Mouse (Mus musculus): ENCODE measurements at regions not wholly inside any gene's neighbourhood (a gene's known extent, or its start where the extent isn't known, plus 50 kb on each side); places are given as distances from the start of the nearest gene placed in this dataset.

DNA sequence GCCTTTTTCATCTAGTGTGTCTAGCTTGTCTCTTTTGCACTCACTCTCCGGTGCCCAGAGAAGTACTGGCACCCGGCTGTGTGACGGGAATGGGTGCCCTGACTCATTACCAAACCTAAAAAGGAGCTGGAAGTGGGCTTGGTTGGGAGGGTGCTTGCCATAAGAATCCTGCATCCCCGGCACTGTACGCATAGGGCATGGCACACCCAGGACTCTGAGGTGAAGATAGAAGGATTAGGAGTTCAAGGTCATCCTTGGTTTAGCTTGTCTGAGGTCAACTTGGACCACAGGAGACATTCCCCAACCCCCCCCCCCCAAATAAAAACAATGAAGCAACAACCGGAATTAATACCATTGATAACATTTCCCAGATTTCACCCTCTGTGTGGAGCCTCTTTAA is 59.5 kb upstream of the Zfp217 start:
- Histone ChIP-seq H3K9ac (no peak overlapping the region), H3K4me1 (ENCODE audit: insufficient read depth) (no peaks in the 10 kb centered on the region; the same call in 1 of the 2 replicates), H3K36me3 (ENCODE audit: insufficient read depth) (no peaks in the 10 kb centered on the region), H3K4me2 (ENCODE audit: low read depth) (no peak overlapping the region), H3K9me3 (ENCODE audit: low read length) (no peaks in the 10 kb centered on the region), H3K4me3 (ENCODE audit: low read depth, low read length) (no peak overlapping the region), H3K27ac (ENCODE audit: low read depth, low read length) (no peak overlapping the region), H3K27me3 (ENCODE audit: insufficient read depth, low read length) (no peaks in the 10 kb centered on the region)
- no peak for DNase-seq
- TF ChIP-seq CTCF (IDR thresholded peaks at IDR 0.05; ENCODE audit: low read depth) = no peak
- WGBS = 94% methylated on average over 6 of the region's 6 CpGs
- no peak for ATAC-seq

GRCm38 (mm10) chr2:170206870-170207269 is 59.0 kb upstream of the Zfp217 start:
- ATAC-seq (no peak), DNase-seq (no peak)
- Histone ChIP-seq H3K36me3 (ENCODE audit: insufficient read depth) (no peaks in the 10 kb centered on the region), H3K4me3 (ENCODE audit: low read depth, low read length) (no peak overlapping the region), H3K4me2 (ENCODE audit: low read depth) (no peak overlapping the region), H3K9ac (no peak overlapping the region), H3K27me3 (ENCODE audit: insufficient read depth, low read length) (no peaks in the 10 kb centered on the region), H3K4me1 (ENCODE audit: insufficient read depth) (no peaks in the 10 kb centered on the region; the same call in 1 of the 2 replicates), H3K9me3 (ENCODE audit: low read length) (no peaks in the 10 kb centered on the region), H3K27ac (ENCODE audit: low read depth, low read length) (no peak overlapping the region)
- 71% methylated on average over 14 of the region's 14 CpGs for WGBS
- no peak for TF ChIP-seq CTCF (IDR thresholded peaks at IDR 0.05; ENCODE audit: low read depth)

- Histone ChIP-seq H3K4me1 (ENCODE audit: insufficient read depth) (no peaks in the 10 kb centered on the region; the same call in 1 of the 2 replicates), H3K4me3 (ENCODE audit: low read depth, low read length) (no peak overlapping the region), H3K27me3 (ENCODE audit: insufficient read depth, low read length) (no peaks in the 10 kb centered on the region), H3K4me2 (ENCODE audit: low read depth) (no peak overlapping the region; the same call in 1 of the 2 replicates), H3K9me3 (ENCODE audit: low read length) (no peaks in the 10 kb centered on the region), H3K9ac (no peak overlapping the region), H3K27ac (ENCODE audit: low read depth, low read length) (no peak overlapping the region), H3K36me3 (ENCODE audit: insufficient read depth) (no peaks in the 10 kb centered on the region)
- WGBS = 15% methylated on average over 6 of the region's 6 CpGs
- no peak for ATAC-seq
- no peak for DNase-seq
- no peak for TF ChIP-seq CTCF (IDR thresholded peaks at IDR 0.05; ENCODE audit: low read depth)
These were observed 58.5 kb upstream of the Zfp217 start for GRCm38 (mm10) chr2:170206442-170206754.

DNA sequence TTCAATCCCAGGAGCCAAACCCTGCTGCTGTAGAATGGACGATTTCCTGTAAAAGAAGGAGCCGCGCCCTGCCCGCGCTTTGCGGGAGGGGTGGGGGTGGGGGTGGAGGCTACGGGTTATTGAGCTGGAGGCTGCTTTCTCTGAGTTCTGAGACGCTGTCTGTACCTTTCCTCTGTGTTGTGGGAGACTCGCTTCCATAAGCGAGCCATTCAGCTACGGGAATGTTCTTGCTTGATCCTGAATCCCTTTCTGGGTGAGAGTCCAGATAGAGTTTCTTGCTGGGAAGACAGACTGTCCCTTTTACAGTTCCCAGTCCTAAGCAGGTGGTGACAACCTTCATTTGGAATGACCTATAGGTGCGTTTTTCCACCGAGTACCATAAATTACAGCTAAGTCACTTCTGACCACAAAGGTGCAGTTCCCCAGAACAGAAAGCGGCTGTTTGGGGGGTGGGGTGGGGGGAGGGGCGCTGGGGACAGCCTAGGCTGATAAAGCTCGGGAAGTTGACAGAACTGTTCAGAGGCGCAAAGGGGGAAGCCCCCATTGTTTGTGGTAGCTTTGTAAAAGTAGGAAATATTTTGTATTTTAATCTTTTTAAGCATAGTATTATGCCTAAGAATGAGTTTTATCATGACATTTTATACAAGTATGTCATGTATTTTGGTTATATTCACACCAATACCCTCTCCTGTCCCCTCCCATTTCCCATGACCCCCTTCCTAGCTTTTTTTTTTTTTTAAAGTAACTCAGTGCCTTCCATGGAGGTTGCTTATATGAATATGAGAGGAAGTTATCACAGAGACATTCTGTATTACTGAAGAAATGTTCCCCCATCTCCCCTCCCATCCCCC is 57.9 kb upstream of the Zfp217 start:
- ATAC-seq (no peak), DNase-seq (no peak)
- Histone ChIP-seq H3K9me3 (ENCODE audit: low read length) (no peaks in the 10 kb centered on the region), H3K9ac (peak overlapping the region; percentile 22), H3K36me3 (ENCODE audit: insufficient read depth) (no peaks in the 10 kb centered on the region), H3K4me3 (ENCODE audit: low read depth, low read length) (peak overlapping the region; percentile 28), H3K4me2 (ENCODE audit: low read depth) (peak overlapping the region; percentile 56), H3K4me1 (ENCODE audit: insufficient read depth) (no peaks in the 10 kb centered on the region; the same call in 1 of the 2 replicates), H3K27ac (ENCODE audit: low read depth, low read length) (no peak overlapping the region), H3K27me3 (ENCODE audit: insufficient read depth, low read length) (no peaks in the 10 kb centered on the region)
- WGBS = 3% methylated on average over 17 of the region's 17 CpGs
- TF ChIP-seq CTCF (IDR thresholded peaks at IDR 0.05; ENCODE audit: low read depth) = no peak

- TF ChIP-seq CTCF (IDR thresholded peaks at IDR 0.05; ENCODE audit: low read depth) = no peak
- no peak for ATAC-seq
- H3K4me2 ChIP-seq (ENCODE audit: low read depth) = peak overlapping the region; percentile 56
- 0 out of 2 replicates have a peak overlapping the region, but pooled peaks have one; percentile 22 for H3K9ac ChIP-seq
- H3K27me3 ChIP-seq (ENCODE audit: insufficient read depth, low read length) = no peaks in the 10 kb centered on the region
- 29% methylated on average over 10 of the region's 10 CpGs for WGBS
- H3K4me1 ChIP-seq (ENCODE audit: insufficient read depth) = no peaks in the 10 kb centered on the region; the same call in 1 of the 2 replicates
- no peak for DNase-seq
- peak overlapping the region; percentile 28 for H3K4me3 ChIP-seq (ENCODE audit: low read depth, low read length)
- H3K9me3 ChIP-seq (ENCODE audit: low read length) = no peaks in the 10 kb centered on the region
- no peak overlapping the region for H3K27ac ChIP-seq (ENCODE audit: low read depth, low read length)
- H3K36me3 ChIP-seq (ENCODE audit: insufficient read depth) = no peaks in the 10 kb centered on the region
These were observed 57.0 kb upstream of the Zfp217 start for GRCm38 (mm10) chr2:170204768-170205514.

DNA sequence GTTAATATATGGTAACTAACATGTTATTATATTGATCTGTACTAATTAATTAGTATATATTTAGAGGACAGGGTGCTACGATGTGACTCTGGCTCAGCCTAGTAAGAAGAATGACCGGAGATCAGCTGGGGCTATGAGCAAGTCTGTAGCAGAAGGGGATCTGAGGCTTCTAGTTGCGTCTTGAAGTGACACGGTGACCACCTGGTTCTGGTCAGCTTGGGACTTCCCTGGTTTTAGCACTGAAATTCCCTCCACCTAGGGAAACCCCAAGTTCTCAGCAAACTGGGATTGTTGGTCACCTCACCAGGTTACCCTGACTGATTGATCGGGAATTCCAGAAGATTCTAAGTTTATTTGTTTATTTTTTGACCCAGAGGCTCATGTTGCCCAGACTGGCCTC is 55.6 kb upstream of the Zfp217 start:
- TF ChIP-seq CTCF (IDR thresholded peaks at IDR 0.05; ENCODE audit: low read depth) = no peak
- 88% methylated on average over 5 of the region's 5 CpGs for WGBS
- DNase-seq (no peak), ATAC-seq (no peak)
- Histone ChIP-seq H3K4me3 (ENCODE audit: low read depth, low read length) (no peak overlapping the region), H3K27me3 (ENCODE audit: insufficient read depth, low read length) (no peaks in the 10 kb centered on the region), H3K36me3 (ENCODE audit: insufficient read depth) (no peaks in the 10 kb centered on the region), H3K4me2 (ENCODE audit: low read depth) (no peak overlapping the region), H3K4me1 (ENCODE audit: insufficient read depth) (no peaks in the 10 kb centered on the region; the same call in 1 of the 2 replicates), H3K27ac (ENCODE audit: low read depth, low read length) (no peak overlapping the region), H3K9me3 (ENCODE audit: low read length) (no peaks in the 10 kb centered on the region), H3K9ac (no peak overlapping the region)

DNA sequence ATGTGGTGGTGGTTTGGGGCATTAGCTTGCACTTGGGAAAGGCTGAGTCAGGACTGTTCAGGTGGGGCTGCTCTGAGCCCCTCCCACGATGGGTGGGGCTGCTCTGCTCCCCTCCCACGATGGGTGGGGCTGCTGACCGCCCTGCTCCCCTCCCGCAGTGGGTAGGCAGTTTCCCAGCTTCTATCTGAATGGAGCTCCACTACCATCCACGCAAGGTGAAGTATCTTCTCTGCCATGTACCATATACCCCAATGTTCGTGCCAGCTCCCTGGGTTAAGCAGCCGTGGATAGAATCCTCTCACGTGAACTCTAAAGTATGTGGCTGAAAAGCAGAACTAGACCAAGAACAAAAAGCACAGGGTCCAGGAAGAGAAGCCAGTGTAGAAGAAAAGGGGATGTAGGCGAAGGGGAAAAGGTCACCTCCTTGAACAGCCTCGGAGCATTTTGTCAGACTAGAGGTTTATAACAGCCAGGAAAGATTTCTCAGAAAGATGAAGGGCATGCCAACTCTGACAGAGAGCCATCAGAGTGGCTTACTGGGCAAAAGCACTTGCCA is 54.0 kb upstream of the Zfp217 start:
- ATAC-seq = no peak
- H3K4me3 ChIP-seq (ENCODE audit: low read depth, low read length) = no peak overlapping the region
- 75% methylated on average over 10 of the region's 10 CpGs for WGBS

More for the DNA sequence above, 54.0 kb upstream of the Zfp217 start:
- Histone ChIP-seq H3K36me3 (ENCODE audit: insufficient read depth) (no peaks in the 10 kb centered on the region), H3K9me3 (ENCODE audit: low read length) (no peaks in the 10 kb centered on the region), H3K4me2 (ENCODE audit: low read depth) (no peak overlapping the region), H3K4me1 (ENCODE audit: insufficient read depth) (no peaks in the 10 kb centered on the region; the same call in 1 of the 2 replicates), H3K27me3 (ENCODE audit: insufficient read depth, low read length) (no peaks in the 10 kb centered on the region), H3K27ac (ENCODE audit: low read depth, low read length) (no peak overlapping the region), H3K9ac (no peak overlapping the region)
- no peak for TF ChIP-seq CTCF (IDR thresholded peaks at IDR 0.05; ENCODE audit: low read depth)
- DNase-seq = no peak
